Mouse (Mus musculus) cerebral cortex, adult 2 months (tissue): ENCODE data around the gene Nisch.

ENCODE experiments used
- WGBS: fragments of 180-500 bp; shearing (Covaris S2); methylation state at CpG from one replicate; pipeline ENCODE4 v1.1.7; 2018; 5-methylcytosine and 5-hydroxymethylcytosine counted together

The Nisch gene

GRCm38 (mm10) chr14:31161191-31161590 lies 55.6 kb downstream of the Nisch start:
- 92% methylated on average over 7 of the region's 7 CpGs for WGBS

GRCm38 (mm10) chr14:31160196-31161150 lies 56.3 kb downstream of the Nisch start:
- WGBS, result 81% methylated on average over 27 of the region's 27 CpGs

- 92% methylated on average over 11 of the region's 11 CpGs for WGBS
Measured at GRCm38 (mm10) chr14:31145694-31146093, 71.1 kb downstream of the Nisch start.

GRCm38 (mm10) chr14:31141011-31141410 lies 75.7 kb downstream of the Nisch start:
- WGBS, result 92% methylated on average over 14 of the region's 14 CpGs

- 91% methylated on average over 15 of the region's 15 CpGs for WGBS
Measured at GRCm38 (mm10) chr14:31140141-31140540, 76.6 kb downstream of the Nisch start.

- WGBS, result 92% methylated on average over 12 of the region's 12 CpGs
Measured at GRCm38 (mm10) chr14:31139666-31140065, 77.1 kb downstream of the Nisch start.

GRCm38 (mm10) chr14:31138897-31139429 lies 77.8 kb downstream of the Nisch start:
- WGBS, result 85% methylated on average over 9 of the region's 9 CpGs

GRCm38 (mm10) chr14:31138219-31138896 lies 78.4 kb downstream of the Nisch start:
- 77% methylated on average over 24 of the region's 35 CpGs for WGBS

- WGBS, result 77% methylated on average over 11 of the region's 11 CpGs
Measured at GRCm38 (mm10) chr14:31137791-31138190, 79.0 kb downstream of the Nisch start.

GRCm38 (mm10) chr14:31137281-31137595 lies 79.5 kb downstream of the Nisch start:
- 88% methylated on average over 10 of the region's 10 CpGs for WGBS

GRCm38 (mm10) chr14:31136411-31137280 lies 80.1 kb downstream of the Nisch start:
- 92% methylated on average over 26 of the region's 26 CpGs for WGBS

GRCm38 (mm10) chr14:31135495-31136410 lies 81.0 kb downstream of the Nisch start:
- 97% methylated on average over 34 of the region's 34 CpGs for WGBS

- WGBS, result 67% methylated on average over 25 of the region's 25 CpGs
Measured at GRCm38 (mm10) chr14:31134015-31135000, 82.4 kb downstream of the Nisch start.

- WGBS, result 61% methylated on average over 11 of the region's 11 CpGs
Measured at GRCm38 (mm10) chr14:31133023-31133665, 83.6 kb downstream of the Nisch start.

- 95% methylated on average over 7 of the region's 7 CpGs for WGBS
Measured at GRCm38 (mm10) chr14:31132491-31132975, 84.2 kb downstream of the Nisch start.

- WGBS, result 35% methylated on average over 6 of the region's 6 CpGs
Measured at GRCm38 (mm10) chr14:31132031-31132430, 84.7 kb downstream of the Nisch start.

- 7% methylated on average over 43 of the region's 43 CpGs for WGBS
Measured at GRCm38 (mm10) chr14:31131272-31131821, 85.4 kb downstream of the Nisch start.
